Mouse (Mus musculus): ENCODE data around the gene Zfp62. TPM values are rescaled to one million over a fixed set of nuclear protein-coding genes. Genes with fewer than 3 reads are reported as not detected.
"Not testable (repeated sequence)": the region's sequence is repeated elsewhere in the genome, so short reads cannot be mapped to it uniquely, and the experiment has no call there.

Zfp62 gene
- total and polyA plus RNA-seq, 3 experiments, result 16.7 to 132 (median 31.8) TPM

- H3K27ac ChIP-seq (ENCODE audit: control insufficient read depth, low read depth, low read length), result no peak overlapping the region
- H3K4me3 ChIP-seq (ENCODE audit: control insufficient read depth in 1 of 2, insufficient read depth in 1 of 2, low read depth in 2 of 2, low read length in 2 of 2), result no peak overlapping the region
- H3K9me3 ChIP-seq (replicated peaks; ENCODE audit: insufficient read depth, low read length), result no peaks in the 10 kb centered on the region
- H3K9ac ChIP-seq (ENCODE audit: control insufficient read depth, low read depth, low read length, poor library complexity, severe bottlenecking), result no peak overlapping the region
- no peaks in the 10 kb centered on the region; a peak in 1 of 4 replicates for H3K27me3 ChIP-seq (ENCODE audit: control insufficient read depth in 1 of 2, insufficient read depth in 2 of 2, low read length in 2 of 2)
- DNase-seq (ENCODE audit: low read depth, low spot score), result peak; percentile 78
- H3K36me3 ChIP-seq (ENCODE audit: control insufficient read depth in 1 of 2, insufficient read depth in 2 of 2, low read length in 2 of 2), result no peaks in the 10 kb centered on the region
- H3K4me1 ChIP-seq (ENCODE audit: control insufficient read depth in 1 of 2, insufficient read depth in 2 of 2, low read length in 2 of 2), result no peaks in the 10 kb centered on the region
- TF ChIP-seq EP300 (IDR thresholded peaks at IDR 0.05; ENCODE audit: low read depth in 1 of 2, low read length in 2 of 2) (no peak), TBP (IDR thresholded peaks at IDR 0.05; ENCODE audit: low read depth, low read length) (0 out of 2 replicates have a peak, but pooled peaks have one; percentile 16), GABPA (IDR thresholded peaks at IDR 0.05; ENCODE audit: low read depth, low read length) (no peak), E2F4 (IDR thresholded peaks at IDR 0.05; ENCODE audit: borderline replicate concordance, low read depth, low read length) (no peak), SIN3A (IDR thresholded peaks at IDR 0.05; ENCODE audit: low read length) (0 out of 2 replicates have a peak, but pooled peaks have one; percentile 32), NELFE (IDR thresholded peaks at IDR 0.05; ENCODE audit: low read depth, low read length) (no peak), SMC3 (IDR thresholded peaks at IDR 0.05; ENCODE audit: low read depth, low read length) (peak; percentile 100), ZC3H11A (IDR thresholded peaks at IDR 0.05; ENCODE audit: low read depth, low read length) (peak; percentile 98), UBTF (IDR thresholded peaks at IDR 0.05; ENCODE audit: borderline replicate concordance, insufficient read depth, low read depth, low read length) (no peak), MYB (IDR thresholded peaks at IDR 0.05; ENCODE audit: low read depth, low read length) (no peak), CTCF (IDR thresholded peaks at IDR 0.05 in 2 of 3, conservative IDR thresholded peaks at IDR 0.05 in 1 of 3; ENCODE audit: control insufficient read depth in 1 of 3, insufficient read depth in 1 of 3, low read depth in 2 of 3, low read length in 3 of 3, poor library complexity in 1 of 3, severe bottlenecking in 1 of 3) (peak; percentile 37 to 98 (median 70)), USF1 (IDR thresholded peaks at IDR 0.05; ENCODE audit: low read depth, low read length) (no peak), GATA1 (IDR thresholded peaks at IDR 0.05; ENCODE audit: low read depth, low read length) (0 out of 2 replicates have a peak, but pooled peaks have one; percentile 5), RCOR1 (IDR thresholded peaks at IDR 0.05; ENCODE audit: low read depth, low read length) (no peak), MEF2A (IDR thresholded peaks at IDR 0.05; ENCODE audit: extremely low read depth, insufficient replicate concordance, low read depth, low read length, poor library complexity, severe bottlenecking) (no peak), POLR2AphosphoS2 (IDR thresholded peaks at IDR 0.05; ENCODE audit: low read length) (no peak), RAD21 (IDR thresholded peaks at IDR 0.05; ENCODE audit: low read depth, low read length) (peak; percentile 97)
- H3K79me2 ChIP-seq (ENCODE audit: control insufficient read depth, insufficient read depth, low read length, poor library complexity), result no peaks in the 10 kb centered on the region
These were observed 13.4 kb upstream of the Zfp62 start for GRCm38 (mm10) chr11:49189737-49190136.

GRCm38 (mm10) chr11:49191083-49191482 is 12.0 kb upstream of the Zfp62 start:
- no peaks in the 10 kb centered on the region for H3K9me3 ChIP-seq (replicated peaks; ENCODE audit: insufficient read depth, low read length)
- DNase-seq (ENCODE audit: low read depth, low spot score), result no peak
- no peaks in the 10 kb centered on the region; a peak in 1 of 4 replicates for H3K27me3 ChIP-seq (ENCODE audit: control insufficient read depth in 1 of 2, insufficient read depth in 2 of 2, low read length in 2 of 2)
- no peaks in the 10 kb centered on the region for H3K4me1 ChIP-seq (ENCODE audit: control insufficient read depth in 1 of 2, insufficient read depth in 2 of 2, low read length in 2 of 2)
- no peak overlapping the region for H3K4me3 ChIP-seq (ENCODE audit: control insufficient read depth in 1 of 2, insufficient read depth in 1 of 2, low read depth in 2 of 2, low read length in 2 of 2)
- H3K27ac ChIP-seq (ENCODE audit: control insufficient read depth, low read depth, low read length), result no peak overlapping the region
- H3K36me3 ChIP-seq (ENCODE audit: control insufficient read depth in 1 of 2, insufficient read depth in 2 of 2, low read length in 2 of 2), result no peaks in the 10 kb centered on the region
- H3K9ac ChIP-seq (ENCODE audit: control insufficient read depth, low read depth, low read length, poor library complexity, severe bottlenecking), result no peak overlapping the region
- H3K79me2 ChIP-seq (ENCODE audit: control insufficient read depth, insufficient read depth, low read length, poor library complexity), result no peaks in the 10 kb centered on the region
- TF ChIP-seq USF2 (IDR thresholded peaks at IDR 0.05; ENCODE audit: borderline replicate concordance in 1 of 2, insufficient read depth in 1 of 2, low read depth in 1 of 2, low read length in 2 of 2) (no peak), MYB (IDR thresholded peaks at IDR 0.05; ENCODE audit: low read depth, low read length) (no peak), CHD1 (IDR thresholded peaks at IDR 0.05; ENCODE audit: low read depth, low read length) (no peak), POLR2AphosphoS2 (IDR thresholded peaks at IDR 0.05; ENCODE audit: low read length) (no peak), E2F4 (IDR thresholded peaks at IDR 0.05; ENCODE audit: borderline replicate concordance, low read depth, low read length) (no peak), MEF2A (IDR thresholded peaks at IDR 0.05; ENCODE audit: extremely low read depth, insufficient replicate concordance, low read depth, low read length, poor library complexity, severe bottlenecking) (no peak), ZMIZ1 (IDR thresholded peaks at IDR 0.05; ENCODE audit: low read depth, low read length) (no peak)

GRCm38 (mm10) chr11:49194771-49195170 is 8.3 kb upstream of the Zfp62 start:
- H3K36me3 ChIP-seq (ENCODE audit: control insufficient read depth in 1 of 2, insufficient read depth in 2 of 2, low read length in 2 of 2); H3K27me3 ChIP-seq (ENCODE audit: control insufficient read depth in 1 of 2, insufficient read depth in 2 of 2, low read length in 2 of 2); H3K79me2 ChIP-seq (ENCODE audit: control insufficient read depth, insufficient read depth, low read length, poor library complexity); H3K9me3 ChIP-seq (replicated peaks; ENCODE audit: insufficient read depth, low read length); H3K27ac ChIP-seq (ENCODE audit: control insufficient read depth, low read depth, low read length); H3K4me3 ChIP-seq (ENCODE audit: control insufficient read depth in 1 of 2, insufficient read depth in 1 of 2, low read depth in 2 of 2, low read length in 2 of 2); H3K9ac ChIP-seq (ENCODE audit: control insufficient read depth, low read depth, low read length, poor library complexity, severe bottlenecking); DNase-seq (ENCODE audit: low read depth, low spot score); H3K4me1 ChIP-seq (ENCODE audit: control insufficient read depth in 1 of 2, insufficient read depth in 2 of 2, low read length in 2 of 2): not testable (repeated sequence)
